Mouse (Mus musculus) urinary bladder, postnatal 4 days (tissue): Measurements from ENCODE around the gene Syndig1l.

Experiments used
- DNase-seq, 2 experiments: peaks; one replicate each; pipeline ENCODE4 v3.0.0; 2021 to 2022; ENCODE audit warnings: low spot score in 2 of 2

Syndig1l gene

DNA sequence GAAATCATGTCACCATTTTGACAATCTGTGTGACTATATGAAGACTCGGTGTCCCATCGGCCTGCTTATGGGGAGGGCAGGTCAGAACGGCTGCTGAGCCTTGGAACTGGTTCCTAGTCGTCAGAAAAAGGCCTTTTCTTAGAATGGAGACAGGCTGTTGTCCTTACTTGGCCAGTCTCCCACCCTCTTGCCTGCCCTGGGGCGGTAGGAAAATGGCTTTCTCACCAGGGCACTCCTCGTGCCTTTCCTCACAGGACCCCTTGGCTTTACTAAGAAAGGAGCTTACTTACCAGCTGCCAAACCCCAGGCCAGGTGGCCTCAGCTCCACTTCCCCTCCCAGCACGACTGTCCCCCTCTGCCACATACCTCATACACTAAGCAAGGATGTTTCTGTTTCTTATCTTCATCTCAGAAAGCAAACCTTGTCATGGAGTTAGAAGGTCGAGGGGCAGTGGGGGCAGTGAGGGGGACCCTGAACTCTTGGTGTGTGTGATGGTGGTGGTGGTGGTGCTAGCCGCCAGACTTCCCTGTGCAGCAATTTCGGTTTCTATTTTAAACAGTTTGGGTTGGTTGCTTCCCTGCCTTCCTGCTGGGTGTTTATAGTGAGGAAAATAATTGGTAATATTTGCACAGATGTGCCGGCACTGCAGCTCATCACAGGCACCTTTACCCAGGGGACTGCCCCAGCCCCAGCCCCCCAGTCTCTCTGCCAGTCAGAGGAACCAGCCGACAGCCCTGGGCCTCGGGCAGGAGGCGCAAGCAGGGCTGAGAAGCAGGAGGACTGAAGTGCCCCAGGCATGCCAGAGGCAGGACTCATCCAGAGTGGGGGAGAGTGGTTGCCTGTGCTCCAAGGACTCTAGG lies 23.7 kb downstream of the Syndig1l start:
- no peak for DNase-seq

GRCm38 (mm10) chr12:84671646-84672045 lies 27.0 kb downstream of the Syndig1l start:
- DNase-seq = no peak

- DNase-seq = no peak
Observed at GRCm38 (mm10) chr12:84670555-84670954, 28.1 kb downstream of the Syndig1l start.

DNA sequence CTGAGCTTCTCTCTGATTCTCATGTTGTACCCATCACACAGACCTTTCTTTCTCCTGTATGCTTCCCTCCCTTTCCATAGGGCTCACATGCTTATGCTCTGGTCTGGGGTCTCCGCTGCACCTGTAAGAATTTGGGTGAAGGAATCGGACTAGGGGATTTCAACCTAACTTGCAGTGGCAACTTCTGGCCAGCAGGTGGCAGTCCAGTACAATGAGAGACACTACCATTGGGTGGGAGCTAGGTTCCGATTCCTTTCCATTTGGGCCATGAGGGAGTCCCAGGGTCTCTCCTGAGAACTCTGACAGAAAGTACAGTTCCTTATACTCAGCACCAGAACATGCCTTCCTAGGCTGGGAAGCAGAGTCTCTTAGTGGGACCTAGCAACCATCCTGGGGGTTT lies 44.7 kb downstream of the Syndig1l start:
- no peak for DNase-seq

DNA sequence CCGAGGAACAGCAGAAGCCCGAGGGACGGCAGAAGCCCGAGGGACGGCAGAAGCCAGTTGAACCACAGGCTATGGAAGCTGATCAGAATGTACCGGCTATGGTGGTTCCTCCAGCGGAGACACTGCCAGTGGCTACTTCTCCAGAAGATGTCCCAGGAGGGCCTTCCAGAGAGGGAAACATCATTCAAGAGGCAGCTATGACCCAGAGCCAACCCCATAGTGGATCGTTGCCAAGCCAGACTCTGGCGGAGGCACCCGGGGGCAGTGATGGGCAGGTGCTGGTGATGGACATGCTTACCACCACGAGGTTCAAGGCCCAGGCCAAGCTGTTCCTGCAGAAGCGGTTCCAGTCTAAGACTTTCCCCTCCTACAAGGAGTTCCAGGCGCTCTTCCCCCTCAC lies 48.4 kb downstream of the Syndig1l start:
- DNase-seq = no peak

GRCm38 (mm10) chr12:84640654-84641053 lies 58.0 kb downstream of the Syndig1l start, which contains the start of gene Vrtn:
Gene Vrtn (plus strand): TSS chr12:84641019.
- no peak for DNase-seq

GRCm38 (mm10) chr12:84640253-84640652 lies 58.4 kb downstream of the Syndig1l start:
- no peak for DNase-seq

DNA sequence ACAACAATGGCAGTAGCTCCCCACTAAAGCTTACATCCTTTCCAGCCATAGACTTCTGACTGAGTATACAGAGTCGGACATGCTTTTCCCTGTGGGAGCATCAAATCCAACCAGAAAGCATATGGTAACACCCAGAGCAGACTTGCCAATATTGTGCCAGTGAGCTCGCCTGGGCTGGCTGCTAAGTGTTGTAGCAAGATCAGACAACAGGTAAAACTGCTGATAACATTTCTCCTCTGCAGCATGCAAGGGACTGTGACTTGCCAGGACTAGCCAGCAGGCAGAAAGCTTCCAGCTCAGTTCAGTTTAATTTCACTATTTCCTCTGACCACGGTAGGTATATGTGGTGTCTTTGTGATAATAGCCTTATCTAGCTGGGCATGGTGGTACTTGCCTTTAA lies 66.8 kb downstream of the Syndig1l start:
- no peak for DNase-seq
